Mouse (Mus musculus): ENCODE data around the gene Ddx19b. TPM values are rescaled to one million over a fixed set of nuclear protein-coding genes. Genes with fewer than 3 reads are reported as not detected.

Ddx19b gene
- total and polyA plus RNA-seq, 3 experiments = 12.6 to 14.4 (median 13.5) TPM

- Histone ChIP-seq H3K79me2 (replicated peaks; ENCODE audit: control insufficient read depth, extremely low read depth, insufficient read depth, poor library complexity, severe bottlenecking) (peaks cover 15% of the 10 kb centered on the region; the same call in 1 of the 2 replicates), H3K27me3 (replicated peaks) (peaks cover 3% of the 10 kb centered on the region), H3K27ac (ENCODE audit: insufficient read depth, low read depth) (no peak overlapping the region), H3K36me3 (replicated peaks in 1 of 2; ENCODE audit: control insufficient read depth in 1 of 2, insufficient read depth in 1 of 2, low read length in 1 of 2) (peaks cover 56 to 71% of the 10 kb centered on the region in 2 experiments), H3K4me3 (replicated peaks in 1 of 3; ENCODE audit: low read depth in 2 of 3, low read length in 2 of 3, poor library complexity in 1 of 3) (no peak overlapping the region), H3K4me1 (ENCODE audit: control insufficient read depth in 1 of 2, insufficient read depth in 2 of 2) (peaks cover 5 to 22% of the 10 kb centered on the region in 2 experiments), H3K4me2 (ENCODE audit: insufficient read depth, low read depth, poor library complexity, severe bottlenecking) (no peak overlapping the region), H3K9me3 (replicated peaks; ENCODE audit: low read length) (no peaks in the 10 kb centered on the region), H3K9ac (ENCODE audit: insufficient read depth, low read depth) (no peak overlapping the region)
- DNase-seq (ENCODE audit: extremely low read depth) = no peak
- dilution Hi-C loops (cut with MboI; ENCODE audit: extremely low pct_ligation_motif_present, extremely low pct_unique_long_range_greater_than_20kb, low sequenced_read_pairs) = no loop called here
- TF ChIP-seq MAFK (IDR thresholded peaks at IDR 0.05; ENCODE audit: insufficient replicate concordance, low read length) (no peak), ETS1 (conservative IDR thresholded peaks at IDR 0.05; ENCODE audit: low read depth, low read length) (no peak), ZC3H11A (IDR thresholded peaks at IDR 0.05; ENCODE audit: low read depth, low read length) (no peak), USF1 (IDR thresholded peaks at IDR 0.05; ENCODE audit: low read depth, low read length) (no peak), USF2 (conservative IDR thresholded peaks at IDR 0.05; ENCODE audit: low read depth, low read length) (no peak), CTCF (conservative IDR thresholded peaks at IDR 0.05 in 1 of 2, IDR thresholded peaks at IDR 0.05 in 1 of 2; ENCODE audit: low read depth in 2 of 2, low read length in 2 of 2) (no peak), UBTF (IDR thresholded peaks at IDR 0.05; ENCODE audit: low read depth, low read length) (no peak), HCFC1 (IDR thresholded peaks at IDR 0.05; ENCODE audit: low read depth, low read length) (no peak), JUN (IDR thresholded peaks at IDR 0.05; ENCODE audit: insufficient read depth, low read depth, low read length) (no peak), BHLHE40 (IDR thresholded peaks at IDR 0.05; ENCODE audit: low read depth, low read length) (no peak), POLR2A (IDR thresholded peaks at IDR 0.05; ENCODE audit: low read depth, low read length) (no peak), MEF2A (IDR thresholded peaks at IDR 0.05; ENCODE audit: borderline replicate concordance, low read depth, low read length) (no peak), POLR2AphosphoS2 (IDR thresholded peaks at IDR 0.05; ENCODE audit: low read depth, low read length) (no peak), CHD1 (IDR thresholded peaks at IDR 0.05; ENCODE audit: low read depth, low read length) (no peak), EP300 (IDR thresholded peaks at IDR 0.05; ENCODE audit: low read length) (no peak), PAX5 (IDR thresholded peaks at IDR 0.05; ENCODE audit: low read length) (no peak), ZKSCAN1 (IDR thresholded peaks at IDR 0.05; ENCODE audit: borderline replicate concordance, low read depth, low read length) (no peak), CHD2 (IDR thresholded peaks at IDR 0.05; ENCODE audit: low read length) (no peak), MYC (IDR thresholded peaks at IDR 0.05; ENCODE audit: low read depth, low read length) (no peak)
- in situ Hi-C loops (cut with MboI; ENCODE audit: low pct_ligation_motif_present, low pct_unique_long_range_greater_than_20kb, low sequenced_read_pairs) = no loop called here
Measured at GRCm38 (mm10) chr8:111055661-111056060, 24.1 kb upstream of the Ddx19b start.

- no peak overlapping the region for H3K9ac ChIP-seq (ENCODE audit: insufficient read depth, low read depth)
- DNase-seq (ENCODE audit: extremely low read depth) = no peak
- in situ Hi-C loops (cut with MboI; ENCODE audit: low pct_ligation_motif_present, low pct_unique_long_range_greater_than_20kb, low sequenced_read_pairs) = no loop called here
- H3K36me3 ChIP-seq (replicated peaks in 1 of 2; ENCODE audit: control insufficient read depth in 1 of 2, insufficient read depth in 1 of 2, low read length in 1 of 2) = peaks cover 61 to 76% of the 10 kb centered on the region in 2 experiments
- no peak overlapping the region for H3K4me2 ChIP-seq (ENCODE audit: insufficient read depth, low read depth, poor library complexity, severe bottlenecking)
- dilution Hi-C loops (cut with MboI; ENCODE audit: extremely low pct_ligation_motif_present, extremely low pct_unique_long_range_greater_than_20kb, low sequenced_read_pairs) = no loop called here
- H3K9me3 ChIP-seq (replicated peaks; ENCODE audit: low read length) = no peaks in the 10 kb centered on the region
- H3K27me3 ChIP-seq (replicated peaks) = peaks cover under 1% of the 10 kb centered on the region
- H3K79me2 ChIP-seq (replicated peaks; ENCODE audit: control insufficient read depth, extremely low read depth, insufficient read depth, poor library complexity, severe bottlenecking) = peaks cover 17% of the 10 kb centered on the region; the same call in 1 of the 2 replicates
- TF ChIP-seq UBTF (IDR thresholded peaks at IDR 0.05; ENCODE audit: low read depth, low read length) (no peak), JUND (conservative IDR thresholded peaks at IDR 0.05; ENCODE audit: low read depth, low read length) (no peak), TCF12 (IDR thresholded peaks at IDR 0.05; ENCODE audit: low read depth, low read length) (no peak)
- peaks cover 5 to 22% of the 10 kb centered on the region in 2 experiments for H3K4me1 ChIP-seq (ENCODE audit: control insufficient read depth in 1 of 2, insufficient read depth in 2 of 2)
- H3K27ac ChIP-seq (ENCODE audit: insufficient read depth, low read depth) = no peak overlapping the region
- H3K4me3 ChIP-seq (replicated peaks in 1 of 3; ENCODE audit: low read depth in 2 of 3, low read length in 2 of 3, poor library complexity in 1 of 3) = no peak overlapping the region
Measured at GRCm38 (mm10) chr8:111055031-111055634, 23.6 kb upstream of the Ddx19b start.

Data from CH12.LX (cell line).